Mouse (Mus musculus): ENCODE measurements around the gene 6430548M08Rik. TPM values are rescaled to one million over a fixed set of nuclear protein-coding genes. Genes with fewer than 3 reads are reported as not detected.

The 6430548M08Rik gene
- total and polyA plus RNA-seq, 2 experiments = 2.4 to 2.9 TPM

DNA sequence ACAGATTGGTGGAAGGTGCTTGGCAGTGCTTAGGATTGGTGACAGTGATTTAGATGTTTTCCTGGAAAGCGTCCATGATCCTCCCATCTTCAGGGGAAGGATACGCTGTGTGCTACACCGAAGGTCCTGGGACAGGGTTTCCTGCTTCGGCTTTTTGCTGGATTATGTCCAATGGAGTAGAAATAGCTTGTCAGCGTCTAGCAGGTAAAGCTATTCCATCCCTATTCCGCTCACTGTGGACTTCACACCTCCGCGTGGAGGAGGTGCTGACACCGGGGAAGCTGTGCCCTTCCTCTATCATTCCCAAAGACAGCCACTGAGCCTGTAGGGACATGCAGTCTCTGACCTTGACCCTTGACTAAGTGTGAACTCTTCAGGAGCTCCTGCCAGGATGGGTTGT is 4.2 kb downstream of the 6430548M08Rik start:
- H3K79me2 ChIP-seq (ENCODE audit: control insufficient read depth, insufficient read depth, low read length) = 0 out of 2 replicates have a peak, but pooled peaks cover 3% of the 10 kb centered on the region
- H3K4me3 ChIP-seq (ENCODE audit: insufficient read depth, low read depth, low read length) = no peak overlapping the region
- TF ChIP-seq POLR2A (IDR thresholded peaks at IDR 0.05; ENCODE audit: extremely low read depth, insufficient read depth, low read length) = no peak
- no peak for TF ChIP-seq CTCF (IDR thresholded peaks at IDR 0.05; ENCODE audit: low read depth, low read length)
- H3K36me3 ChIP-seq (ENCODE audit: control insufficient read depth, insufficient read depth, low read length) = no peaks in the 10 kb centered on the region
- no peaks in the 10 kb centered on the region for H3K27me3 ChIP-seq (ENCODE audit: control insufficient read depth, insufficient read depth, low read length)
- no peak overlapping the region for H3K9ac ChIP-seq (ENCODE audit: low read depth, low read length)
- DNase-seq (ENCODE audit: extremely low read depth, low read depth, low spot score) = no peak
- WGBS = 67% methylated on average over 9 of the region's 9 CpGs
- no peak overlapping the region for H3K27ac ChIP-seq (replicated peaks; ENCODE audit: insufficient read depth, low read depth, low read length)
- H3K4me1 ChIP-seq (ENCODE audit: control insufficient read depth, insufficient read depth, low read length) = peaks cover 5% of the 10 kb centered on the region; the same call in 1 of the 2 replicates

DNA sequence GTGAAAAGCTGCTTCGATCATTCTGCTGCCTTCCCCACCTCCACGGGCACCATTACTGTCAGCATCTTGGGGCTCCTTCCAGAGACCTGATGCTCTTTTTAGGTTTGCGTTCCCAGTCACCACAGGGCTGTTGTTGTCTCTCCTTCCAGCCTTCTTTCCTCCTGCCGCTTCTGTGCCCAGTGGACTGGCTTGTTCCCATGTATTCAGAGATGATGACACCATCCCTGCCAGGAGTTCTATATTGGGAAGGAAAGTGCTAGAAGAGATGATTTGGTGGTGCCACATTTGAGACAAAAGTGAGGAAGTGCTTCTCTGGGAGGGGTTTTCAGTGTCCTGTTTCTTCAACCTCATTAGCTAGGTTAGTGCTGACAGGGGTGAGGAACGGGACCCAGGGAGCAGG is 4.9 kb downstream of the 6430548M08Rik start:
- Histone ChIP-seq H3K9ac (ENCODE audit: low read depth, low read length) (no peak overlapping the region), H3K27me3 (ENCODE audit: control insufficient read depth, insufficient read depth, low read length) (no peaks in the 10 kb centered on the region), H3K27ac (replicated peaks; ENCODE audit: insufficient read depth, low read depth, low read length) (no peak overlapping the region), H3K4me3 (ENCODE audit: insufficient read depth, low read depth, low read length) (no peak overlapping the region), H3K36me3 (ENCODE audit: control insufficient read depth, insufficient read depth, low read length) (no peaks in the 10 kb centered on the region), H3K79me2 (ENCODE audit: control insufficient read depth, insufficient read depth, low read length) (0 out of 2 replicates have a peak, but pooled peaks cover 3% of the 10 kb centered on the region), H3K4me1 (ENCODE audit: control insufficient read depth, insufficient read depth, low read length) (peaks cover 5% of the 10 kb centered on the region; the same call in 1 of the 2 replicates)
- no peak for DNase-seq (ENCODE audit: extremely low read depth, low read depth, low spot score)
- no peak for TF ChIP-seq CTCF (IDR thresholded peaks at IDR 0.05; ENCODE audit: low read depth, low read length)
- no peak for TF ChIP-seq POLR2A (IDR thresholded peaks at IDR 0.05; ENCODE audit: extremely low read depth, insufficient read depth, low read length)
- 76% methylated on average over 5 of the region's 5 CpGs for WGBS

DNA sequence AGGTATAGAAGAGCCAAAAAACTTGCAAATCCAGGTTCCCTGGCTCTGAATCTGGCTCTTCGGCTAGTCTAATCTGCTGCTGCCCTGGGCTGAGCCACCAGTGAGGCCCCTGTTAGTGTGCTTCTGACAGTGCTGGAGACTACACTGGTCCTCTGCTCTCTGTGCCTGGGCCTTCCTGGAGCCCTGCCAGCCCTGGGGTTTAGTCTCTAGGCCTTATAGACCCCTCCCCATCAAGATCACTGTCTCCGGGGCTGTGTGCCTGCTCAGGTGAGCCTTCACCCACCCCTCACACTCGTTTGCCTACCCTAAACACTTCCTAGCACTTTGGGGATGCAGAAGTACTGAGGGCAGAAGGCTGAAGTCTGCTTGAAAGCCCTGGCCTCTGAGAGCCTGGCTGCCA is 5.5 kb downstream of the 6430548M08Rik start:
- Histone ChIP-seq H3K36me3 (ENCODE audit: control insufficient read depth, insufficient read depth, low read length) (no peaks in the 10 kb centered on the region), H3K27ac (replicated peaks; ENCODE audit: insufficient read depth, low read depth, low read length) (no peak overlapping the region), H3K9ac (ENCODE audit: low read depth, low read length) (peak overlapping the region; percentile 20; the same call in 1 of the 2 replicates), H3K27me3 (ENCODE audit: control insufficient read depth, insufficient read depth, low read length) (no peaks in the 10 kb centered on the region), H3K79me2 (ENCODE audit: control insufficient read depth, insufficient read depth, low read length) (0 out of 2 replicates have a peak, but pooled peaks cover 3% of the 10 kb centered on the region), H3K4me3 (ENCODE audit: insufficient read depth, low read depth, low read length) (no peak overlapping the region), H3K4me1 (ENCODE audit: control insufficient read depth, insufficient read depth, low read length) (peaks cover 5% of the 10 kb centered on the region; the same call in 1 of the 2 replicates)
- WGBS = 72% methylated on average over 3 of the region's 3 CpGs
- no peak for DNase-seq (ENCODE audit: extremely low read depth, low read depth, low spot score)
- TF ChIP-seq CTCF (IDR thresholded peaks at IDR 0.05; ENCODE audit: low read depth, low read length) = no peak
- no peak for TF ChIP-seq POLR2A (IDR thresholded peaks at IDR 0.05; ENCODE audit: extremely low read depth, insufficient read depth, low read length)

DNA sequence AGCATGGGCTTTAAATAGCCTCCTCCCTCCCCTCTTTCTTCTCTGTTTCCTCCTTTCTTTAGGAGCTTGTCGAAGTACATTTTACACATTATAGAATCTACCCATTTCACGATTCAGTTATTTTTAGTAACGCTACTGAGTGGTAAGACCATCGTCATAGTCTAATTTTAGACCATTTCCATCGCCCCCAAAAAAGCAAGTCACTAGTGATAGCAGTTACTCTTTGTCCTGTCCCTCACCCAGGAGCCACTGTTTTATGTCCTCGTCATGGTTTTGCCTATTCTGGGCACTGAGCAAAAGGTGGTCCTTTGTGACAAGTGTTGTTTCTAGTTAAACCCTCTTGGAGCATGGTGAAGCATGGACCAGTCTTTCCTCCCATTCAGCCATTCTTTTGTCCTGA is 6.0 kb downstream of the 6430548M08Rik start:
- Histone ChIP-seq H3K79me2 (ENCODE audit: control insufficient read depth, insufficient read depth, low read length) (0 out of 2 replicates have a peak, but pooled peaks cover 3% of the 10 kb centered on the region), H3K4me1 (ENCODE audit: control insufficient read depth, insufficient read depth, low read length) (peaks cover under 1% of the 10 kb centered on the region; the same call in 1 of the 2 replicates)
- 75% methylated on average over 6 of the region's 6 CpGs for WGBS

DNA sequence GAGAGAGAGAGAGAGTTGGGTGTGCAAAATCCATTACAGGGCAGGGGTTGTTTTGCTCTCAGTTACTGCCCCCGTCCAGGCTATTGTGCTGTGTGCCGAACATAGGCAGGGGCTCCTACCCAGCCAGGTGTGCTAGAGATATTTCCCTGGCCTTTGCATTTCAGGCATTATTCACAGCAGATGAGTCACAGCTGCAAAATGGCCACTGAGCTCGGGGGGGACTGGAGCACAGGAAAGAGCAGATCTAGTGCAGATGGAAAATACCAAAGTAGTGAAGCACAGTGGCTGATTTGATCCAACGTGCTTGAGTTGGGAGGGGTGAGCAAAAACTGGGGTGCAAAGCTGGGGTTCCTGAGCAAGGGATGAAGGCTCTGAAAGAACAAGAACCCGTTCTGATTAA is 7.0 kb downstream of the 6430548M08Rik start:
- H3K36me3 ChIP-seq (ENCODE audit: control insufficient read depth, insufficient read depth, low read length) = no peaks in the 10 kb centered on the region
- H3K9ac ChIP-seq (ENCODE audit: low read depth, low read length) = no peak overlapping the region
- 71% methylated on average over 5 of the region's 5 CpGs for WGBS
- TF ChIP-seq POLR2A (IDR thresholded peaks at IDR 0.05; ENCODE audit: extremely low read depth, insufficient read depth, low read length) (no peak), CTCF (IDR thresholded peaks at IDR 0.05; ENCODE audit: low read depth, low read length) (no peak)
- H3K27ac ChIP-seq (replicated peaks; ENCODE audit: insufficient read depth, low read depth, low read length) = no peak overlapping the region
- H3K79me2 ChIP-seq (ENCODE audit: control insufficient read depth, insufficient read depth, low read length) = 0 out of 2 replicates have a peak, but pooled peaks cover 3% of the 10 kb centered on the region
- H3K4me3 ChIP-seq (ENCODE audit: insufficient read depth, low read depth, low read length) = no peak overlapping the region
- DNase-seq (ENCODE audit: extremely low read depth, low read depth, low spot score) = no peak
- H3K27me3 ChIP-seq (ENCODE audit: control insufficient read depth, insufficient read depth, low read length) = no peaks in the 10 kb centered on the region
- no peaks in the 10 kb centered on the region for H3K4me1 ChIP-seq (ENCODE audit: control insufficient read depth, insufficient read depth, low read length)

More for the DNA sequence above, 6.0 kb downstream of the 6430548M08Rik start:
- no peak overlapping the region for H3K4me3 ChIP-seq (ENCODE audit: insufficient read depth, low read depth, low read length)
- no peaks in the 10 kb centered on the region for H3K27me3 ChIP-seq (ENCODE audit: control insufficient read depth, insufficient read depth, low read length)
- TF ChIP-seq POLR2A (IDR thresholded peaks at IDR 0.05; ENCODE audit: extremely low read depth, insufficient read depth, low read length) = no peak
- no peak for TF ChIP-seq CTCF (IDR thresholded peaks at IDR 0.05; ENCODE audit: low read depth, low read length)
- H3K9ac ChIP-seq (ENCODE audit: low read depth, low read length) = no peak overlapping the region
- DNase-seq (ENCODE audit: extremely low read depth, low read depth, low spot score) = no peak
- H3K27ac ChIP-seq (replicated peaks; ENCODE audit: insufficient read depth, low read depth, low read length) = no peak overlapping the region
- H3K36me3 ChIP-seq (ENCODE audit: control insufficient read depth, insufficient read depth, low read length) = no peaks in the 10 kb centered on the region

DNA sequence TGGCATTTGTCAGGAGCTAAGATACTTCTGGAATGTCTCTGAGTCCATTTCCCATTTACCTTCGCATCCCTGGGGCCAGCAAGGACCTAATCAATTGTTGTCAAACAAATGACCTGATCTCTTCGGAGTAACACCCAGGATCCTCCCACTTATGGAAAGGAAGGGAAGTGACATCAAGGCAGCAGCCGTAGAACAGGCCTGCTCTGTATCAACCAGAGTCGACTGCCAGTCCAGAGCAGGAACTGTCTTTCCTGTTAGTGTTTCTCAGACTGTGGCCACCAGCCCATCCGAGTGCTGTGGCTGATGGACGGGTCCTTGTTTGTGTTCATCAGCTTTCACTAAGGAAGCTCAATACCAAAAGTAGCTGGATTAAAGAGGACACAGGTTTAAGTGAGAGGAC is 10.3 kb downstream of the 6430548M08Rik start:
- Histone ChIP-seq H3K27ac (replicated peaks; ENCODE audit: insufficient read depth, low read depth, low read length) (no peak overlapping the region), H3K4me3 (ENCODE audit: insufficient read depth, low read depth, low read length) (no peak overlapping the region), H3K36me3 (ENCODE audit: control insufficient read depth, insufficient read depth, low read length) (no peaks in the 10 kb centered on the region), H3K79me2 (ENCODE audit: control insufficient read depth, insufficient read depth, low read length) (0 out of 2 replicates have a peak, but pooled peaks cover 3% of the 10 kb centered on the region), H3K9ac (ENCODE audit: low read depth, low read length) (no peak overlapping the region), H3K4me1 (ENCODE audit: control insufficient read depth, insufficient read depth, low read length) (peaks cover 2% of the 10 kb centered on the region; the same call in 1 of the 2 replicates), H3K27me3 (ENCODE audit: control insufficient read depth, insufficient read depth, low read length) (no peaks in the 10 kb centered on the region)
- DNase-seq (ENCODE audit: extremely low read depth, low read depth, low spot score) = no peak
- 23% methylated on average over 6 of the region's 6 CpGs for WGBS
- no peak for TF ChIP-seq POLR2A (IDR thresholded peaks at IDR 0.05; ENCODE audit: extremely low read depth, insufficient read depth, low read length)
- no peak for TF ChIP-seq CTCF (IDR thresholded peaks at IDR 0.05; ENCODE audit: low read depth, low read length)
